Mouse (Mus musculus): ENCODE measurements around the gene Gm9918.
A peak's percentile ranks its signal among the peaks of the same experiment; 100 is the strongest.

The Gm9918 gene

DNA sequence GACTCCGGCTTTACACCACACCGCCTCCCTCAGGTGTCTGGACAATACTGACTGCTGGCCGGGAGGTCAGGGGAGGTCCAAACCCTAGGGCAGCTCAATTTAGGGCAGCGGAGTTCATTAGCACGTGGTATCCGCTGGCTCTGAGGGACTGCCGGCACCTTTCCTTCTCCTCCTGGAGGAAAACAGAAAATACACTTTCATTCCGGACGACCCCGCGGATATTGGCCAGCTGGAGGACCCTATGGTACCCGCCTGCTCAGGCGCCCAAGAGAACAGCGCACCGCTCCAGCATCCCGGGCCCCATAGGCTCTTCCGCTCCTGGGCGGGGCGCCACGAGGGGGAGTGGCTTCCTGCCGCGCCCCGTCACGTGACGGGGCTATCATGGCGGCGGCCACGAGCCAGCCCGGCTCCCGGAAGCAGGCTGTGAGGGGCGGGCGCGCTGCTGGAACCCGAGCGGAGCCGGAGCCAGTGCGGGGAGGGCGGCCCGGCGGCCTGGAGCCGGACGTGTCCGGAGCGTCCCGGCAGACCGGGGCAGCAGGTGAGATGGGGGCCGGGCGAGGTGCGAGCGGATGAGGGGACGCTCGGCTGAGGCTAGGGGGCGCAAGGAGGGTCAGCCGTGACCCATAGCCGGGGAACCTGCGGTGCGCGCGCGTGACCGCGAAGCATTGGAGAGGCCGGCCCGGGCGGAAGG is 8.9 kb downstream of the Gm9918 start, which contains the start of gene Mfsd5:
TSS of gene Mfsd5 (plus strand) at position 363 of the 691 bp plus-strand sequence.
- peak; percentile 99 for DNase-seq

DNA sequence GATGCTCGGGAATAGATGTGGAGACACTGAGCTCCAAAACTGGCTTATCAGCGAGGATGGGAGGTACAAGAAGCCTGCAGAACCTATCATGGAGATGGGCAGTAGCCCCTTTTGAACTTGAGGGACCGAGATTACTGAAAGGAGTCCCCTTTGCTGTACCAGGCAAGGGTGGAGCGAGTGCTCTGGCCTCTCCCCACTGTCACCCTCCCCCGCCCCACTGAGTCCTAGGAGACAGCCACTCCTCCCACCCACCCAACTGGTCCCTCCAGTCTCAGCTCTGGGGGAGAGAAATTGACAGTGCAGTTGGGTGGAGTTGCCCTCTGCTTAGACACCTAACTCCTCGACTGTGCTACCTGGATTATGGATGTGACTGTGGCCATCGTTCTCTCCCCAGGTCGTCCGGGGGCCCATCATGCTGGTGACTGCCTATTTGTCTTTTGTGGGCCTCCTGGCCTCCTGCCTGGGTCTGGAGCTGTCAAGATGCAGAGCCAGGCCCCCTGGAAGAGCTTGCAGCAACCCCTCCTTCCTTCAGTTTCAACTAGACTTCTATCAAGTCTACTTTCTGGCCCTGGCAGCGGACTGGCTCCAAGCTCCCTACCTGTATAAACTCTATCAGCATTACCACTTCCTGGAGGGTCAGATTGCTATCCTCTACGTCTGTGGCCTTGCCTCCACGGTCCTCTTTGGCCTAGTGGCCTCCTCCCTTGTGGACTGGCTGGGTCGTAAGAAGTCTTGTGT is 9.6 kb downstream of the Gm9918 start:
- DNase-seq, result peak; percentile 92

DNA sequence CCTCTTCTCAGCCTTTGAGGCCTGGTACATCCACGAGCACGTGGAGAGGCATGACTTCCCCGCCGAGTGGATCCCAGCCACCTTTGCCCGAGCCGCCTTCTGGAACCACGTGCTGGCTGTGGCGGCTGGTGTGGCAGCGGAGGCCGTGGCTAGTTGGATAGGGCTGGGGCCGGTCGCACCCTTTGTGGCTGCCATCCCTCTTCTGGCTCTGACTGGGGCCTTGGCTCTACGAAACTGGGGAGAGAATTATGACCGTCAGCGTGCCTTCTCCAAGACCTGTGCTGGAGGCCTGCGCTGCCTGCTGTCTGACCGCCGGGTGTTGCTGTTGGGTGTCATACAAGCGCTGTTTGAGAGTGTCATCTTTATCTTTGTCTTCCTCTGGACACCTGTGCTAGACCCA is 10.3 kb downstream of the Gm9918 start:
- peak; percentile 94 for DNase-seq

DNA sequence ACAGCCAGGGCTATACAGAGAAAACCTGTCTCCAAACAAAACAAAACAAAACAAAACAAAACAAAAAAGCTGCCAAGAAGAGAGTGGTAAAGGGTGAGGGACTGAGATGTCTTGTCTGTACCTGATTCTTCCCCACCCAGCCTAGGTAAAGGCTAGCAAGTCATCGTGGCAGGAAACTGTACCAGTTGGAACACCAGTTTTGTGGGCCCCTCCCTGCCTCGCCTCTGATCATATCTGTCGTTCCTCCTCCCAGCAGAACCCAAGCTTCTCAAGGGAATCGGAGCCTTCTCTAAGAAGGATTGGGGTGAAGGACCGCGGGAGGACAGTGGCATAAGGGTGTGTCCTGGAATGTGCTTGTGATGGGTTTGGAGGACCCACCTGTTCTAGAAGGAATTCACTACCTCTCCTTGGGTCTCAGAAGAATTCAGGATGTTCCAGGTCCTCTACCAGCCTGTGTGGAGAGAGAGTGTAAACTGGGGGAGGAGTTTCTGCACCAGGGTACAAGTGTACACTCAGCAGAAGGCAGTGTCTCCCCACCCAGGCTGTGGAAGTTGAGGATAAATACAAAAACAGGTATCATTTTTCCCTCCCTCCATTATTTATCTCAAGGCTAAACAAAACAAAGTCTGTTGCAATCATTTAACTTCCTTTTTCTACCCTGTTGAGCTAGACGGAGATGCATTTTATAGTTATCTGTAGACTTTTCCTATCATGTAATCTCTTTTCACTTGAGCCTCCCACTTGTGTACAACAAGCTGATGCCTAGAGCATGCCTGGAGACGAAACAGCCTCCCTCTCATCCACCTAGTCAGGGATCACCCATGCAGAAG is 12.3 kb downstream of the Gm9918 start:
- no peak for DNase-seq

DNA sequence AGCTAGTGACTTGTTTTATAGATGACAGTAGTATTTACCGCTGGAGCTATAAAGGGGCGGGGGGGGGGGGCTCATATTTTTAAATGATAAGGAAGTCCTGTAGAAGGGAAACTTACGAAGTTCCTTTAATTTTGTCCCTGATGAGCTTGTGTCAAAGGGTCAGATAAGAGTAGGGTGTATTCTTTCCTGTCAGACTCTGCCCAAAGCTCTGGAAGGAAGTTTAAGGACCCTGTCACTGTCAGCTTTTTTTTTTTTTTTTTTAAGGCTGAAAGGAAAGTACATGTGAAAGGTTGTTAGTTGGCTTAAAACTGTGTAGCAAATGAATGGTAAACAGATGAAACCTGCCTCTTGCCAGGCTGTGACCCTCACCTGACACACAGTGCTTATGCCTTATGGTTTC is 13.3 kb downstream of the Gm9918 start:
- DNase-seq, result no peak

DNA sequence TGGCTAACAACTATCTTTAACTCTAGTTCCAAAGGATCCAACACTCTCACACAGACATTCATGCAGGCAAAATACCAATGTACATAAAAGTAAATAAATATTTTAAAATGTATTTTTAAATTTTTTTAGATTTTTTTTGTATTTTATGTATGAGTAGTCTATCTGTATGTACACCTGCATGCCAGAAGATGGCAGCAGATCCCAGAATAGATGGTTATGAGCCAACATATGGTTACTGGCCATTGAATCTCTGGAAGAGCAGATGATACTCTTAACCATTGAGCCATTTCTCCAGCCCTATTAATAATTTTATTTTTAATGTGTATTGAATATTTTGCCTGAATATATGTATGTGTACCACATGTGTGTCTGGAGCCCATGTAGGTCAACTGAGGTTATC is 17.0 kb downstream of the Gm9918 start:
- no peak for DNase-seq

DNA sequence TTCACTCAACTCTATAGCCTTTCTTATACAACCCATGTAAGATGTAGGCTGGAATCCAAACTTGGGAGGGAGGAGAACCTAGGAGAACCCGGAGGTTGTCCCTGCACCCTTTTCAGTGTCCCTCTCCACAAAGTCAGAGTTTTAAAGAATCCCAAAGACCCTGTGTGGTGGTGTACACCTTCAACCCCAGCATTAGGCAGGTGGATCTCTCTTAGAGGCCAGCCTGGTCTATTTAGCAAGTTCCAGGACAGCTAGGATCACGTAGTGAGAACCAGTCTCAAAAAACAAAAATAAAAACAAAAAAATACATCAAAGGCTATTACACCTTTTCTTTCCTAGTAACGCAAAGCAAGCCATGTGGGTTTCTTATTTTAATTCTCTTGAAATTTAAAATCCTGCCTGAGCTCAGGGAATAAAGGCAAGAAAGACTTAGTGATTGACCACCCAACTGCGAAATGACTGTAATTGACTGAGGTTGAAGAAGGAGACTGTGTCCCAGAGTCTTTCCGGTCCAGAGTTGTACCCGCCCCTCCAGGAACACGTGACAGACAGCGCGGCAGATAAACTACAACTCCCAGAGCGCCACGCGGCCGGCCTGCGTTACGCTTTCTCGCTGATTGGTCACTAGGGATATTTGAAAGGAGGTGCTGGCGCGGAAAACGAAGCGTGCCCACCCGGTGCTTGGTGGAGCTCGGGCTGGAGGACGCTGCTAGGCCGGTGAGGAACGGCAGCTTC is 25.4 kb downstream of the Gm9918 start, which contains the start of gene Espl1:
TSS of gene Espl1 (plus strand) at position 634 of the 735 bp plus-strand sequence.
- DNase-seq, result peak; percentile 99

DNA sequence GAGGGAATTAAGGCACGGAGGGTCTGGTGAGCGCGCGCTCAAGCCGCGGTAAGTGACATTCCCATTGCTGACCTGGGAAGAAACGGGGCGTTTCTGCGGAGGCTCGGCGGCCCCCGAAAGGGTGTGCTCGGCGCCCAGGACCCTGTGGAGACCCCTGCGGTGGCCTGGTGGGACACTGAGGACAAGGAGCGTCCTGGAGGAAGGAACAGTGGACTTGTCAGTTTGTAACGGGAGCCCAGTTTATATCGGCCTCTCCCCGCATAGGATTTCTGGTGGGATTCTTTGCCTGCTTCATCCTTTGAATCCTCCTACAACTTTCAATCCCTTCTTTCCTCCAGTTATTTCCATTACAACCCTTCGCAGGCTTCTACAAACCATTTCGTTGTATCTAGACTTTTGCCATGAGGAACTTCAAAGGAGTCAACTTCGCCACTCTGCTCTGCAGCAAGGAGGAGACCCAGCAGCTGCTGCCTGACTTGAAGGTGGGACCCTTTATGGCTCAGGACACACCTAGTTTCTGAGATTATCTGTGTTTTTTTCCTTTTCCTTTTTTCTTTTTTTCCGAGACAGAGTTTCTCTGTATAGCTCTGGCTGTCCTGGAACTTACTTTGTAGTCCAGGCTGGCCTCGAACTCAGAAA is 26.1 kb downstream of the Gm9918 start:
- DNase-seq, result no peak

DNA sequence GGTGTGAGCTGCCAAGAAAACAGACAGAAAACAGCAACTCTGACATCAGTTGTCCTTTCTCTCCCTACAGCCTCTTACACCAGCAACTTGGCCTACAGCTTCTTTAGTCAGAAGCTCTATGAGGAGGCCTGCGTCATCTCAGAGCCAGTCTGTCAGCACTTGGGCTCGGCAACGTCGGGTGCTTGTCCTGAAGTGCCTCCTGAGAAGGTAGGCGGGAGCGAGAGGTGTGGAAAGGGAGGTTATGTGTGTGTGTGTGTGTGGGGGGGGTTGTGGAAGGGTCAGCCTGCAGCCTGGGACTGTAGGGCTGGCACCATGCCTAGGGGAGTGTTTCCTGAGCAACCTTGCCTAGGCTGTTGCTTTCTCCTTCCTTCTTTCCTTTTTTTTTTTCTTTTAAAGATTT is 32.2 kb downstream of the Gm9918 start:
- DNase-seq, result peak; percentile 95

DNA sequence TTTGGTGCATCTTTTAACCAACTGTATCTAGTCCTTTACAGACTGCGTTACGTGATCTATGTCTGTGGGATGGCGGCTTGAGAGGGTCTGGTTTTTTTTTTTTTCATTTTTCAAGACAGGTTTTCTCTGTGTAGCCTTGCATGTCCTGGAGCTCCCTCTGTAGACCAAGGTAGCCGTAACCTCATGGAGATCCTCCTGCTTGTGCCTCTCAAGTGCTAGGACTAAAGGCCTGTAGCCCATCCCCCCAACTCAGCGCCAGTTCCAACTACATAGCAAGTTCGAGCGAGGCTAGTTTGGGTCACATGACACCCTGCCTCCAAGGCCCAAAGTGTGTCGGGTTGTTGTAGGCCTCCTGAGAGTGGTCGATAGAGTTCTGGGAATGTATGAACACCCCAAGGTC is 38.4 kb downstream of the Gm9918 start:
- DNase-seq, result no peak

DNA sequence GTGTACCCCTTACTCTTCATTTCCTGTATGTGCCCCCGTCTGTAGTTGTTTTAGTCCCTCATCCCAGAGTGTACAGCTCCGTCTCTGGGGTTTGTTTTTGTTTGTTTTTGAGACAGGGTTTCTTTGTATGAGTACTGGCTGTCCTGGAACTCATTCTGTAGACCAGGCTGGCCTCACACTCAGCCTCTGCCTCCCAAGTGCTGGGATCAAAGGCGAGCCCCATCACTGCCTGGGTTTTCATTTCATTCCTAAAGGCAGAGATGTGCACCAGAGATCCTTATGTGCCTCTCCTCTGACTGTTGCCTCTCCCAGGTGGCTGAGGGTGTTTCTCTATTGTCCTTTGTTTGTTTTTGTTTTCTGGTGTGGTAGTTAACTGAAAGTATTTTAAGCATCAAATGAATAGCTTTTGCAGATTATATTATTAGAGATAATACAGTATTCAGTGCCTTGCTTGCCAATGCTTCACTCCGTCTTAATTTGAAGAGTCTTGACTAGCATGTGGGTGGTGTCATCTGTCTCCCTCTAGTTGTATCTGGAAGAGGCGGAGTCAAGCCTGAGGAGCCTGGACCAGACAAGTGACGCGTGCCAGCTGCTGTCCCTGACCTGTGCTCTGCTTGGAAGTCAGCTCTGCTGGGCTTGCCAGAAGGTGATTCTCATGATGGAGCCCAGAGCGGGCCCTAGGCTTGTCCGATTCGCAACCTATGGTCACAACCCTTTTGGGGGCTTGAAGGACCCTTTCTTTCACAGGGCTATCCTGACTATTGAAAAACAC is 39.9 kb downstream of the Gm9918 start:
- peak; percentile 98 for DNase-seq

DNA sequence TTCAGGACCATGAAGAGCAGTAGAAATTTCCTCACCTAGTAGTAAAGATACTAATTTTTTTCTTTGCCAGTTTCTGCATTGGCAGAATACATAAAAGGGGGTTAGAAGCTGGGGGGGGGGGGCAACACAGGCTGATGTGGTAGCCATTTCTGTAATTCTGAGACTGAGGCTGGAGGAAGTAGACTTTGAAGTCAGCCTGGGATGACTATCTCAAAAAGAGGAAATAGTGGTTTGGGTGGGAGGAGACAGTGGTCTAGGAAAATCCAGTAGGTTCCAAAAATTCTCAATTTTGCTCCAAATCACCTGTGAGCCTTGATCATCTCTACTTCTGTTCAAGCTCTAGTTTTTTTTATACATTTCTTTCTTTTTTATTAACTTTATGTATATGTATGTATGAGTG is 41.1 kb downstream of the Gm9918 start:
- DNase-seq, result no peak

DNA sequence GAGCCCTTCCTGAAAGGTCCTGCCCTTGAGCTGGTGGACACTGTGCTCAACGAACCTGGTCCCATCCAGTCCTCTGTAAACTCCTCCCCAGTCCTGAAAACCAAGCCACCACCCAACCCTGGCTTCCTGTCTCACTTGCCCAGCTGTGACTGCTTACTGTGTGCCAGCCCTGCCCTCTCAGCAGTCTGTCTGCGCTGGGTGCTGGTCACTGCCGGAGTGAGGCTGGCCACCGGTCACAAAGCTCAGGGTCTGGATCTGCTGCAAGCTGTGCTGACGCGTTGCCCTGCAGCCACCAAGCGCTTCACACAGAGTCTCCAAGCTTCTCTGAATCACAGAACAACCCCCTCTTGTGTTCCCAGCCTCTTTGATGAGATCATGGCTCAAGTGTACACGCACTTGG is 44.9 kb downstream of the Gm9918 start:
- DNase-seq, result peak; percentile 97

DNA sequence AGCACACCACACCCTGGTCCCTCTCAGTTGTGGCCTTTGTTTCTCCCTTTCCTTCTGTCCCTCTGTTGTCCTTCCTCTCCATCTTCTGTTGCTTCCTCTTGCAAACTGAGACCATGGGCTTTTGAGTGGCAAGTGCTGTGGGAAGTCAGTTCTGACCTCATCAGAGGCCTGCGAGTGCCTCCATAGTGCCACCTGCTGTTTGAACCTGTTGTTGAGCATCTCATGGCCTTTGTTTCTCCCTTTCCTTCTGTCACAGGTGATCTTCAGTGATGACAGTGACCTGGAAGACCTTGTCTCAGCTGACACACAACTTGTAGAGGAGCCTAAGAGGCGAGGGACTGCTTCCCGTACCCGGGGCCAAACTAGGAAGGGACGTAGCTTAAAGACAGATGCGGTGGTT is 45.9 kb downstream of the Gm9918 start:
- DNase-seq, result peak; percentile 96

Measured in heart, adult 11 months (tissue).